Mouse (Mus musculus) kidney, postnatal 0 days (tissue): ENCODE measurements around the gene Hps3. TPM values are rescaled to one million over a fixed set of nuclear protein-coding genes. Genes with fewer than 3 reads are reported as not detected.

Experiments
- ATAC-seq: fragments of 200-750 bp; cut with Nextera tagmentation; replicated peaks from 2 replicates; pipeline ENCODE4 v1.8.0; 2017; ENCODE audit warnings: low read depth, moderate number of reproducible peaks, moderate TSS enrichment, moderate library complexity; ENCODE audit not compliant: low FRiP score
- DNase-seq: peaks from one replicate; pipeline ENCODE4 v3.0.0-alpha.2; 2016; ENCODE audit warnings: low spot score
- H3K27ac ChIP-seq: fragments of 300-500 bp; sonication (generic); 2 replicates; pipeline ENCODE4 v1.5.1; 2014; ENCODE audit warnings: mild to moderate bottlenecking
- H3K27me3 ChIP-seq: fragments of 300-500 bp; sonication (generic); 2 replicates; pipeline ENCODE4 v1.6.1; 2014; ENCODE audit warnings: low read length, mixed read lengths; ENCODE audit not compliant: insufficient read depth
- H3K36me3 ChIP-seq: fragments of 300-500 bp; sonication (generic); 2 replicates; pipeline ENCODE4 v1.6.1; 2014; ENCODE audit warnings: low read length, mixed read lengths; ENCODE audit not compliant: insufficient read depth
- H3K4me1 ChIP-seq: fragments of 300-500 bp; sonication (generic); replicated peaks from 2 replicates; pipeline ENCODE4 v1.6.1; 2014; ENCODE audit warnings: antibody characterized with exemption, low read length, mixed read lengths; ENCODE audit not compliant: insufficient read depth
- H3K4me2 ChIP-seq: fragments of 300-500 bp; sonication (generic); 2 replicates; pipeline ENCODE4 v1.6.1; 2014; ENCODE audit warnings: mild to moderate bottlenecking, low read length, moderate library complexity, mixed read lengths
- H3K4me3 ChIP-seq: fragments of 300-500 bp; sonication (generic); replicated peaks from 2 replicates; pipeline ENCODE4 v1.5.1; 2014; ENCODE audit warnings: low read depth, low read length
- H3K9ac ChIP-seq: fragments of 300-500 bp; sonication (generic); 2 replicates; pipeline ENCODE4 v1.6.1; 2014; ENCODE audit warnings: low read depth, low read length
- H3K9me3 ChIP-seq: fragments of 300-500 bp; sonication (generic); replicated peaks from 2 replicates; pipeline ENCODE4 v1.6.1; 2016; ENCODE audit warnings: low read length, inconsistent platforms, mixed read lengths
- CTCF ChIP-seq: IDR thresholded peaks from 2 replicates; pipeline ENCODE4 v1.5.1; 2016; ENCODE audit warnings: antibody characterized with exemption, low read depth, mild to moderate bottlenecking, moderate library complexity
- WGBS: fragments of 180-500 bp; shearing (Covaris S2); extraction: QIAGEN DNeasy Blood & Tissue Kit; methylation state at CpG from one replicate; pipeline ENCODE4 v1.1.7; 2014; 5-methylcytosine and 5-hydroxymethylcytosine counted together
- polyA plus RNA-seq: library from polyadenylated mRNA; unstranded; fragments of >200 nt; fragmentation: Nextera tagmentation; extraction: Ambion mirVana; gene quantifications from 2 replicates; pipeline ENCODE4 v1.2.1, GENCODE M21; 2015

Gene Hps3
- polyA plus RNA-seq, 1 experiment from 2014 or later = 10.8 TPM

- peaks cover 9% of the 10 kb centered on the region; the same call in 1 of the 2 replicates for H3K4me1 ChIP-seq
- H3K9ac ChIP-seq = no peak overlapping the region
- no peak overlapping the region for H3K4me2 ChIP-seq
- 75% methylated on average over 4 of the region's 4 CpGs for WGBS
- no peak for TF ChIP-seq CTCF
- no peak overlapping the region for H3K27ac ChIP-seq
- H3K4me3 ChIP-seq = no peak overlapping the region
- no peaks in the 10 kb centered on the region for H3K27me3 ChIP-seq
- DNase-seq = no peak
- ATAC-seq = no peak
- H3K36me3 ChIP-seq = no peaks in the 10 kb centered on the region
- no peaks in the 10 kb centered on the region for H3K9me3 ChIP-seq
Measured at GRCm38 (mm10) chr3:20036069-20036468, 954 bp upstream of the Hps3 start.

- TF ChIP-seq CTCF = no peak
- Histone ChIP-seq H3K9me3 (no peaks in the 10 kb centered on the region), H3K4me1 (peaks cover 9% of the 10 kb centered on the region; the same call in 1 of the 2 replicates), H3K4me3 (peak overlapping the region; percentile 63), H3K27me3 (no peaks in the 10 kb centered on the region), H3K4me2 (peak overlapping the region; percentile 74), H3K27ac (peak overlapping the region; percentile 81), H3K9ac (peak overlapping the region; percentile 56), H3K36me3 (no peaks in the 10 kb centered on the region)
- ATAC-seq (0 out of 2 replicates have a peak, but pooled peaks have one; percentile 22), DNase-seq (peak; percentile 24)
- WGBS = 7% methylated on average over 10 of the region's 10 CpGs
Measured at GRCm38 (mm10) chr3:20033761-20034718, 1.1 kb downstream of the Hps3 start.

- TF ChIP-seq CTCF = no peak
- H3K4me2 ChIP-seq = no peak overlapping the region
- H3K27me3 ChIP-seq = no peaks in the 10 kb centered on the region
- H3K27ac ChIP-seq = no peak overlapping the region
- H3K9ac ChIP-seq = no peak overlapping the region
- peaks cover 9% of the 10 kb centered on the region; the same call in 1 of the 2 replicates for H3K4me1 ChIP-seq
- ATAC-seq (no peak), DNase-seq (no peak)
- H3K4me3 ChIP-seq = no peak overlapping the region
- no peaks in the 10 kb centered on the region for H3K9me3 ChIP-seq
- H3K36me3 ChIP-seq = 0 out of 2 replicates have a peak, but pooled peaks cover 3% of the 10 kb centered on the region
- 92% methylated on average over 6 of the region's 6 CpGs for WGBS
Measured at GRCm38 (mm10) chr3:20030807-20031206, 4.3 kb downstream of the Hps3 start.

- Histone ChIP-seq H3K4me2 (no peak overlapping the region), H3K9me3 (no peaks in the 10 kb centered on the region), H3K36me3 (peaks cover 9% of the 10 kb centered on the region; the same call in 1 of the 2 replicates), H3K27me3 (no peaks in the 10 kb centered on the region), H3K27ac (no peak overlapping the region), H3K4me3 (no peak overlapping the region), H3K9ac (no peak overlapping the region), H3K4me1 (peaks cover 2% of the 10 kb centered on the region; the same call in 1 of the 2 replicates)
- TF ChIP-seq CTCF = no peak
- DNase-seq (no peak), ATAC-seq (no peak)
- 91% methylated on average over 3 of the region's 3 CpGs for WGBS
Measured at GRCm38 (mm10) chr3:20028640-20029039, 6.5 kb downstream of the Hps3 start.

GRCm38 (mm10) chr3:20027788-20028187, 7.3 kb downstream of the Hps3 start:
- 93% methylated on average over 5 of the region's 5 CpGs for WGBS
- H3K4me1 ChIP-seq = no peaks in the 10 kb centered on the region
- H3K27me3 ChIP-seq = no peaks in the 10 kb centered on the region
- H3K9ac ChIP-seq = no peak overlapping the region
- no peak overlapping the region for H3K4me3 ChIP-seq
- no peak for TF ChIP-seq CTCF
- DNase-seq (no peak), ATAC-seq (no peak)
- H3K9me3 ChIP-seq = no peaks in the 10 kb centered on the region
- peaks cover 11% of the 10 kb centered on the region; the same call in 1 of the 2 replicates for H3K36me3 ChIP-seq
- no peak overlapping the region for H3K4me2 ChIP-seq
- no peak overlapping the region for H3K27ac ChIP-seq

- Histone ChIP-seq H3K36me3 (peaks cover 16% of the 10 kb centered on the region; the same call in 1 of the 2 replicates), H3K9ac (no peak overlapping the region), H3K4me2 (no peak overlapping the region), H3K9me3 (no peaks in the 10 kb centered on the region), H3K27ac (no peak overlapping the region), H3K4me1 (no peaks in the 10 kb centered on the region), H3K27me3 (no peaks in the 10 kb centered on the region), H3K4me3 (no peak overlapping the region)
- ATAC-seq (no peak), DNase-seq (no peak)
- no peak for TF ChIP-seq CTCF
- WGBS = 86% methylated on average over 8 of the region's 8 CpGs
Measured at GRCm38 (mm10) chr3:20026996-20027689, 8.0 kb downstream of the Hps3 start.
